ENCODE assay signal across 28 mouse cellular contexts in the genomic region with DNA sequence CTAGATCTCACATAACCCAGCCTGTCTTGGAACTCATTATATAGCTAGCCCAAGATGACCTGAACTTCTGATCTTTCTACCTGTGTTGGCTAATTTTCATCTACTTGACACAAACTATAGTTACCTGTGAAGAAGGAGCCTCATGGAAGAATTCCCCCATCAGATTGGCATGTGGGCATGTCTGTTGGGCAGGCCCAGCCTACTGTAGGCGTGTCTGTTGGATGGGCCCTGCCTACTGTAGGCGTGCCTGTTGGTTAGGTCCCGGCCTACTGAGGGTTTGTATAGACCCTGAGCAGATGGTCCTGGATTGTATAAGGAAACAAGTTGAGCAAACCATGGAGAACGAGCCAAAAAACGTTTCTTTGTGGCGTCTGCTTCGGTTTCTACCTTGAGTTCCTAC. TPM values are rescaled to one million over a fixed set of nuclear protein-coding genes. Genes with fewer than 3 reads are reported as not detected.
A peak's percentile ranks its signal among the peaks of the same experiment; 100 is the strongest.
DNase-seq lines count a peak whose midpoint lies in the region; ATAC-seq and TF ChIP-seq lines count a peak whose summit lies in the region.
"Had no signal": no experiment of that assay in that cellular context is flagged by ENCODE, and none has a peak within 500 bp of the region (broad histone marks: within the 10 kb centered on the region; RNA-seq: fewer than 3 reads in every experiment).

No protein-coding gene starts in this region.

- no peaks in the 10 kb centered on the region for H3K27me3 ChIP-seq in small intestine, adult 2 months (ENCODE audit: control insufficient read depth, insufficient read depth, low read length)
- H3K27me3 ChIP-seq: CH12.LX; embryonic facial prominence, embryonic 13.5 days; embryonic facial prominence, embryonic 15.5 days; forebrain, embryonic 12.5 days; forebrain, embryonic 15.5 days had no signal

- ATAC-seq in megakaryocyte progenitor cell, adult 5-6 weeks (replicated peaks; ENCODE audit: poor library complexity) = peak; percentile 40; the same call in 1 of the 2 replicates
- ATAC-seq: activated CD4-positive, CD25-positive, alpha-beta regulatory T cell, adult 4 months; CD4-positive, CD25-positive, alpha-beta regulatory T cell, adult 4 months; forebrain, embryonic 15.5 days; forebrain, postnatal 0 days had no signal

- 43% methylated on average over 7 of the region's 7 CpGs for WGBS in small intestine, adult 2 months

- peaks cover 35% of the 10 kb centered on the region; the same call in 1 of the 2 replicates for H3K4me1 ChIP-seq in small intestine, adult 2 months (ENCODE audit: control insufficient read depth, insufficient read depth, insufficient read length, low read length)
- H3K4me1 ChIP-seq: forebrain, embryonic 10.5 days; forebrain, embryonic 12.5 days had no signal

- no peak for TF ChIP-seq CTCF in small intestine, adult 2 months (IDR thresholded peaks at IDR 0.05; ENCODE audit: extremely low read depth, insufficient read length, insufficient replicate concordance, low read depth, low read length)

- H3K36me3 ChIP-seq in small intestine, adult 2 months (ENCODE audit: control insufficient read depth, insufficient read depth, low read length) = no peaks in the 10 kb centered on the region
- H3K36me3 ChIP-seq: embryonic facial prominence, embryonic 13.5 days; embryonic facial prominence, embryonic 15.5 days; forebrain, embryonic 10.5 days; forebrain, embryonic 12.5 days; forebrain, embryonic 15.5 days had no signal

- DNase-seq in ES-CJ7 (ENCODE audit: low read depth, low spot score) (peak; percentile 67), WW6 (ENCODE audit: low read depth, low spot score) (peak; percentile 29)
- DNase-seq in gastrocnemius, postnatal 25 days = no peak
- no peak for DNase-seq in layer of hippocampus, postnatal 36 days
- no peak for DNase-seq in right cerebral cortex, postnatal 10 days (ENCODE audit: low spot score in 2 of 2)
- DNase-seq in layer of hippocampus, postnatal 10 days (ENCODE audit: low spot score in 2 of 2) = no peak
- DNase-seq: adrenal gland, postnatal 10 days; adrenal gland, postnatal 25 days; B cell, adult 2 months; cerebellum, adult 11 months; cerebellum, adult 18-20 months; cerebellum, adult 8-10 months; cerebellum, adult 9-11 months; cerebellum, postnatal 14 days; cerebellum, postnatal 36 days; embryo, embryonic 11 days; forebrain, postnatal 0 days had no signal

- no peak for TF ChIP-seq POLR2A in small intestine, adult 2 months (IDR thresholded peaks at IDR 0.05; ENCODE audit: low read depth, low read length)

- H3K27ac ChIP-seq in small intestine, adult 2 months (ENCODE audit: insufficient read depth, low read depth, low read length) = peak overlapping the region; percentile 61; the same call in 1 of the 2 replicates
- H3K27ac ChIP-seq: embryonic facial prominence, embryonic 13.5 days; embryonic facial prominence, embryonic 15.5 days; forebrain, embryonic 10.5 days; forebrain, embryonic 12.5 days; forebrain, embryonic 15.5 days had no signal

- no peak overlapping the region for H3K4me3 ChIP-seq in small intestine, adult 2 months (ENCODE audit: low read depth, low read length)
- H3K4me3 ChIP-seq: embryonic facial prominence, embryonic 13.5 days; embryonic facial prominence, embryonic 15.5 days; erythroblast, embryonic 14.5 days; forebrain, embryonic 10.5 days; forebrain, embryonic 12.5 days; forebrain, embryonic 15.5 days had no signal

RNA-seq across cellular contexts. Expression of a gene that starts 24.3 kb away (rescaled TPM):
- 5.7 and 7.7 TPM in 2 replicates for total RNA-seq in megakaryocyte progenitor cell, adult 5-6 weeks (2015)
- total RNA-seq in megakaryocyte progenitor cell, adult 5-6 weeks (2017) = 6.0 and 7.0 TPM in 2 replicates
- 3.2 and 6.3 TPM in 2 replicates for polyA plus RNA-seq in small intestine, adult 2 months (2012; rRNA removed)
- total RNA-seq in gastrocnemius, postnatal 25 days (2021) = 1 to 10 TPM; 2.3 to 3.5 TPM
- 10 to 100 TPM; 36.0 to 36.5 TPM for total RNA-seq in layer of hippocampus, postnatal 36 days (2021)
- total RNA-seq in layer of hippocampus, postnatal 10 days (2021) = 1 to 10 TPM; 8.3 to 8.7 TPM

Comparison
In these comparisons a context has a peak if more than half of its experiments do, and no peak if none do; other contexts are left out.
1. DNase-seq: peak in ES-CJ7 (single experiment) and WW6 (single experiment); none in gastrocnemius, postnatal 25 days (single experiment), layer of hippocampus, postnatal 36 days (0 of 2), right cerebral cortex, postnatal 10 days (0 of 2) and layer of hippocampus, postnatal 10 days (0 of 2).